Mouse (Mus musculus) bone marrow, adult 2 months (tissue): ENCODE measurements around the gene Ttc23. TPM values are rescaled to one million over a fixed set of nuclear protein-coding genes. Genes with fewer than 3 reads are reported as not detected.
A peak's percentile ranks its signal among the peaks of the same experiment; 100 is the strongest.

ENCODE experiments used
- H3K27ac ChIP-seq: fragments of 200-500 bp; 2 replicates; pipeline ENCODE4 v1.5.1; 2012; ENCODE audit warnings: low read depth, mild to moderate bottlenecking, control low read depth, inconsistent platforms, low read length; ENCODE audit not compliant: control insufficient read depth, poor library complexity, insufficient read depth
- H3K4me1 ChIP-seq: fragments of 200-500 bp; 2 replicates; pipeline ENCODE4 v1.6.1; 2011; ENCODE audit warnings: low read length; ENCODE audit not compliant: control insufficient read depth, insufficient read depth
- H3K4me3 ChIP-seq: fragments of 200-500 bp; replicated peaks from 2 replicates; pipeline ENCODE3; 2011; ENCODE audit warnings: mild to moderate bottlenecking, low read depth, low read length, control low read depth; ENCODE audit not compliant: control insufficient read depth
- CTCF ChIP-seq: fragments of 200-500 bp; IDR thresholded peaks from 2 replicates; pipeline ENCODE4 v1.5.1; 2011; ENCODE audit warnings: low read length, control low read depth; ENCODE audit not compliant: control insufficient read depth, insufficient read depth
- POLR2A ChIP-seq: fragments of 200-500 bp; IDR thresholded peaks from 2 replicates; pipeline ENCODE4 v1.6.1; 2011; ENCODE audit warnings: low read depth, mild to moderate bottlenecking, control low read depth, low read length, borderline replicate concordance; ENCODE audit not compliant: control insufficient read depth
- WGBS: fragments of 180-500 bp; shearing (Covaris S2); methylation state at CpG from one replicate; pipeline ENCODE4 v1.1.7; 2018; 5-methylcytosine and 5-hydroxymethylcytosine counted together
- polyA plus RNA-seq: library from polyadenylated mRNA; stranded (reverse); fragments of >200 nt; gene quantifications from 2 replicates; pipeline ENCODE4 v1.2.4, GENCODE M21; 2011; ENCODE audit warnings: low replicate concordance; ENCODE audit not compliant: missing spikeins, insufficient read depth, insufficient read length

Ttc23 gene
- polyA plus RNA-seq, 1 experiment = 13.0 TPM

DNA sequence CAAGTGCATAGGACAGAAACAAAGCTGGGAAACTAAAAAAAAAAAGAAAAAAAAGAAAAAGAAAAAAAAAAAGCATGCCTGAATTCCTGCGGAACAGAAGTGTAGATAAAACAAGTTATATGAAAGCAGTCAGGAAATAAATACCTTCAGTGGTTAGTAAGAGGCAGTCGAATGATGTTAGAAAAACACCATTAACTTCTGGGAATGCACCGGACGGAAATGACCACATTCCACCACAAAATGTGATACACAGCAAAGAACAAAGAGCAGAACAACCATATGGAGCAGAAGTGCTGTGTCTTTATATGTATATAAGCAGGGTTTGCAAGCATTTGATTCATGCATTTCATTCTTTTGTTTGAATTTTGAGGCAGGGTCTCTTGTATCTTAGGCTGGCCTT, 30.3 kb upstream of the Ttc23 start:
- no peak overlapping the region for H3K27ac ChIP-seq
- H3K4me1 ChIP-seq = no peaks in the 10 kb centered on the region
- 68% methylated on average over 4 of the region's 4 CpGs for WGBS
- H3K4me3 ChIP-seq = no peak overlapping the region
- no peak for TF ChIP-seq CTCF
- no peak for TF ChIP-seq POLR2A

DNA sequence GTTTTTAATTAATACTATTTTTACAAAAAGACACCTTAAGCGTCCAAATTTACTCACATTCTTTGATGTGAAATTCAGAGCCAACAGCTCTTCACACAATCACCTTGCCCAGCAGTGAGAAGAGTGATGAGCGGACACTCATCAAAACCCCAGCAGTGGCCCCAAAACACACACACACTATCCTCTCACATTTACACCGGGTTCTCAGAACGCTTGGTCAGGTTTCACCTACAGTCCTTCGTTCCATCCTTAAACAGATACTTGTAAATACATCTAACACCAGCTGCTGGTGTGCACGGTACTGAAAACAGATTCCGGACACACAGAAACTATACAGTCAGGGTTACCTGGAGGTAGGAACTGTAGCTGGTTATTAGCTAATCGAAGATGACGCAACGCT, 29.6 kb upstream of the Ttc23 start:
- no peaks in the 10 kb centered on the region for H3K4me1 ChIP-seq
- TF ChIP-seq CTCF (no peak), POLR2A (no peak)
- WGBS = 76% methylated on average over 10 of the region's 10 CpGs
- no peak overlapping the region for H3K4me3 ChIP-seq
- no peak overlapping the region for H3K27ac ChIP-seq

DNA sequence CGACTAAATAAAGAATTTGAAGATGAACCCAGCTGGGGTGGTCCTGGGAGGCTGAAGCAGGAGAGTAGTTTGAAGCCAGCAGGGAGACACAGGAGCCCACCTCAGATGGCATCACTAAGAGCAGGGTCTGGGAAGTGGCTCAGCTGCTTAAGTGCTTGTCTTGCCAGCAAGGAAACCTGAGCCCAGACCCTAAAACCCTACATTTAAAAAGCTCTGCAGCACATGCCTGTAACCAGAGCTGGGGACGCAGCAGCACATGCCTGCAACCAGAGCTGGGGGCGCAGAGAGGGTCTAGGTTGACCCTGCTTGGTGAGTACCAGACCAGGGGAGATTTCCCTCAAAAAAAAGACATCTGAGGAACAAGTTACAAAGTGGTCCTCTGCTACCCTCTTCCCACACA, 28.9 kb upstream of the Ttc23 start:
- 89% methylated on average over 3 of the region's 3 CpGs for WGBS
- H3K27ac ChIP-seq = no peak overlapping the region
- H3K4me3 ChIP-seq = no peak overlapping the region
- TF ChIP-seq CTCF (no peak), POLR2A (no peak)
- H3K4me1 ChIP-seq = no peaks in the 10 kb centered on the region

DNA sequence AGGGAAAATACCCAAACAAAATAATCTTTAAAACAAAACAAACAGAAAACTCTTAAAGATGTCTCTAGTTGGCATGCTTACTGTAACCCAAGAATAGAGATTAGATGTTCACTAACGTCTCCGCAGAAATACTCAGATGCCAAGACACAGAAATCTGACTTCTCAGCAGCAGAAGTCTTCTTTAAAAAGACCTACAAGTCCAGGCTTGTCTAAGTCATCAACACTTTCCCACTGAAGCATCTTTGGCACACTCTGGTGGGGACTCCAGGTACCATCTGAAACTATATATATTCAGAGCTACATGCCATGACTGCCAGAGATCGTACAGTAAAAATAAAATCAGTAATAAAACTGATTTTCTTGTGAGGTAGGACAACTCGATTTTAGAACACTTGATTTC, 27.4 kb upstream of the Ttc23 start:
- 77% methylated on average over 4 of the region's 4 CpGs for WGBS
- TF ChIP-seq CTCF (no peak), POLR2A (no peak)
- Histone ChIP-seq H3K27ac (no peak overlapping the region), H3K4me1 (no peaks in the 10 kb centered on the region), H3K4me3 (no peak overlapping the region)

DNA sequence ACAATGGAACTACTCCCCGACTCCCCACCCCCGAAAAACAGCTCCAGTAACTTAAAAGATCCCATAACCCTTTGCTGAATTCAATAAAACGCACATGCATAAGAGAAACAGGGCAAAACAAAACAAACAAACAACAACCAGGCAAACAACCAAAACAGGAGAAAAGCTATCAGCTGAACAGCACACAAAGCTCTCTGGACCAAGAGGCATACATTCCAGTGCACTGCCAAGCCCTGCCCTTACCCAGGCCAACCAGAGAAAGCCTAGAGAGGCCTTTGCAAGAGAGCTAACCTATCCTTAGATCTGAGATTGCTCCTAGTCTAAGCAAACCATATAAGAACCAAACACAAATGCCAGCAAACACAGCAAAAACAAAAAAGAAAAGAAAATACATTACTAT, 25.1 kb upstream of the Ttc23 start:
- no peaks in the 10 kb centered on the region for H3K4me1 ChIP-seq
- no peak overlapping the region for H3K27ac ChIP-seq
- WGBS = 78% methylated on average over 3 of the region's 3 CpGs

DNA sequence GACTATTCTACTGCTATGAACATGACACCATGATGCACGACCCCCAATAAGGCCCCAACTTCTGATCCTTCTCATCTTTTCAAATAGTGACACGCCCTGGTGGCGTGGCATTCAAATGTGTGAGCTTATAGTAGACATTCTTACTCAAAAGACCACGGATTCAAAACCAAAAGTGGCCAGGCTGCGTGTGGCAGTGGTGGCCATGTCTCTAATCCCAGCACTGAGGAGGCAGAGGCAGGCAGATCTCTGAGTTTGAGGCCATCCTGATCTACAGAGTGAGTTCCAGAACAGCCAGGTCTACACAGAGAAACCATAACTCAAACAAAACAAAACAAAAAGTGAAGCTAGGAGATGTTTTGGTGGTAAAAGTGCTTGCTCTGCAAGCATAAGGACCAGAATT, 20.5 kb upstream of the Ttc23 start:
- no peak for TF ChIP-seq POLR2A
- no peak overlapping the region for H3K27ac ChIP-seq
- WGBS = 79% methylated on average over 5 of the region's 5 CpGs
- H3K4me3 ChIP-seq = no peak overlapping the region
- no peaks in the 10 kb centered on the region for H3K4me1 ChIP-seq

More for the DNA sequence above, 25.1 kb upstream of the Ttc23 start:
- TF ChIP-seq CTCF (no peak), POLR2A (no peak)
- no peak overlapping the region for H3K4me3 ChIP-seq

DNA sequence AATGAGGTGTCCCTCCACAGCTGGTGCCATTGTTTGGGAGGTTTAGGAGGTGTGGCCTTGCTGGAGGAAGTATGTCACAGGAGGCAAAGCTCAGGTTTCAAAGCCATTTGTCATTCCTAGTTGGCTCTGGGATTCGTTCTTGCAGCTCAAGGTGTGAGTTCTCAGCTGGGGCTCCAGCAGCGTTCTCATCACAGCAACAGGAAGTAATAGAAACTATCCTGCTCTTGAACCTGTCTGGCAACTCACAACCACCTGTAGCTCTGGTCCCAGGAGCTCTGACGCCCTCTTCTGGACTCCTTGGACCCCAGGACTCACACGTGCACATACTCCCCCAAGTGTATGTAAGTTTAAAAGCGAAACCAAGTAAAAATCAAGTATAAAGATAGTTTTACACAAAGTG, 17.5 kb upstream of the Ttc23 start:
- H3K27ac ChIP-seq = no peak overlapping the region
- H3K4me1 ChIP-seq = no peaks in the 10 kb centered on the region
- 80% methylated on average over 5 of the region's 5 CpGs for WGBS
- TF ChIP-seq CTCF = no peak
- TF ChIP-seq POLR2A = no peak
- no peak overlapping the region for H3K4me3 ChIP-seq

DNA sequence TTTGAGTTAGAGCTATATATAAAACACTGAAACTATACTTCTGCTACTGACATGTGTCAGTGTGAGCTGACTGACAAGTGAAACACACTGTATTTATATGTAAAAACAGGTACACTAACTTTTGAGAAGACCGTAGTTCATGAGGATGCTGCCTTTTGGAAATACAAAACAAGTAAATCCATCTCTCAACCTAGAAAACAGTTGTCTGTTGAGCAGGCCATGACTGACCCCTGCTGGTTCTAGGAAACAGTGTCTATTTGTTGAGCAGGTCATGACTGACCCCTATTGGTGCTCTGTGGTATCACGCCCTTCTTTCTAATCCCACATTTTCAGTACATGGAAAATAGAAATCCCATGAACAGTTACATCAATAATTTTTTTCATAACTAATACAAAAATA, 16.4 kb upstream of the Ttc23 start:
- H3K27ac ChIP-seq = no peak overlapping the region
- WGBS = 15% methylated on average over 2 of the region's 2 CpGs
- no peak overlapping the region for H3K4me3 ChIP-seq
- H3K4me1 ChIP-seq = no peaks in the 10 kb centered on the region
- TF ChIP-seq CTCF (peak; percentile 85), POLR2A (no peak)

DNA sequence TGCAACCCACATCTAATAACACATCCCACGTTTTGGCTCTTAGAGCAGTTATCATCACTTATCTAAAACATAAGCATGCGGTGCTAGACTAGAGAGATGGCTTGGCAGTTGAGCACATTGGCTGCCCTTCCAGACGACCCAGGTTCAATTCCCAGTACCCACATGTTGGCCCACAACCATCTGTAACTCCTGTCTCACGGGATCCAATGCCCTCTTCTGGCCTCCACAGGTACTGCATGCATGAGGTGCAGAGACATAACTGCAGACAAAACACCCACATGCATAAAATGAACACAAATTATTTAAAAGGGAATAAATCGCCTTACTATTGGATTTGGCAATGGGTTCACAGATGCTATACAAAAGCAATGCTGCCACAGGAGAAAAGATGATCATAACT, 14.8 kb upstream of the Ttc23 start:
- no peak overlapping the region for H3K27ac ChIP-seq
- TF ChIP-seq CTCF (peak; percentile 39; the same call in 1 of the 2 replicates), POLR2A (no peak)
- 83% methylated on average over 5 of the region's 5 CpGs for WGBS
- no peak overlapping the region for H3K4me3 ChIP-seq
- no peaks in the 10 kb centered on the region for H3K4me1 ChIP-seq
